Mouse (Mus musculus): ENCODE measurements around the gene Slc8a1. TPM values are rescaled to one million over a fixed set of nuclear protein-coding genes. Genes with fewer than 3 reads are reported as not detected.

The Slc8a1 gene
- polyA plus RNA-seq, 1 experiment = 3.2 TPM

- no peaks in the 10 kb centered on the region for H3K36me3 ChIP-seq (ENCODE audit: control insufficient read depth, insufficient read depth, low read length)
- no peak for DNase-seq (ENCODE audit: low read depth in 1 of 2, low spot score in 2 of 2)
- no peak overlapping the region for H3K27ac ChIP-seq (ENCODE audit: insufficient read depth, low read length)
- no peaks in the 10 kb centered on the region for H3K27me3 ChIP-seq (ENCODE audit: control insufficient read depth, insufficient read depth, low read length)
- H3K4me1 ChIP-seq (ENCODE audit: control insufficient read depth, insufficient read depth, insufficient read length) = no peaks in the 10 kb centered on the region
- TF ChIP-seq CTCF (IDR thresholded peaks at IDR 0.05; ENCODE audit: extremely low read depth, insufficient read depth, insufficient read length, insufficient replicate concordance) (no peak), POLR2A (IDR thresholded peaks at IDR 0.05; ENCODE audit: low read depth, low read length) (no peak)
- WGBS = 98% methylated on average over 2 of the region's 2 CpGs
- no peak overlapping the region for H3K4me3 ChIP-seq (ENCODE audit: extremely low read depth, insufficient read depth, insufficient read length)
Measured at GRCm38 (mm10) chr17:81363368-81363767, 374.8 kb downstream of the Slc8a1 start.

GRCm38 (mm10) chr17:81360571-81360970 is 377.6 kb downstream of the Slc8a1 start:
- Histone ChIP-seq H3K4me1 (ENCODE audit: control insufficient read depth, insufficient read depth, insufficient read length) (no peaks in the 10 kb centered on the region), H3K36me3 (ENCODE audit: control insufficient read depth, insufficient read depth, low read length) (no peaks in the 10 kb centered on the region), H3K27me3 (ENCODE audit: control insufficient read depth, insufficient read depth, low read length) (no peaks in the 10 kb centered on the region), H3K4me3 (ENCODE audit: extremely low read depth, insufficient read depth, insufficient read length) (no peak overlapping the region), H3K27ac (ENCODE audit: insufficient read depth, low read length) (no peak overlapping the region)
- no peak for TF ChIP-seq POLR2A (IDR thresholded peaks at IDR 0.05; ENCODE audit: low read depth, low read length)
- TF ChIP-seq CTCF (IDR thresholded peaks at IDR 0.05; ENCODE audit: extremely low read depth, insufficient read depth, insufficient read length, insufficient replicate concordance) = no peak
- no peak for DNase-seq (ENCODE audit: low read depth in 1 of 2, low spot score in 2 of 2)
- 79% methylated on average over 2 of the region's 2 CpGs for WGBS

GRCm38 (mm10) chr17:81360032-81360431 is 378.1 kb downstream of the Slc8a1 start:
- no peak for TF ChIP-seq POLR2A (IDR thresholded peaks at IDR 0.05; ENCODE audit: low read depth, low read length)
- TF ChIP-seq CTCF (IDR thresholded peaks at IDR 0.05; ENCODE audit: extremely low read depth, insufficient read depth, insufficient read length, insufficient replicate concordance) = no peak
- H3K27me3 ChIP-seq (ENCODE audit: control insufficient read depth, insufficient read depth, low read length) = no peaks in the 10 kb centered on the region
- H3K4me3 ChIP-seq (ENCODE audit: extremely low read depth, insufficient read depth, insufficient read length) = no peak overlapping the region
- no peak overlapping the region for H3K27ac ChIP-seq (ENCODE audit: insufficient read depth, low read length)
- WGBS = 80% methylated on average over 4 of the region's 4 CpGs
- no peak for DNase-seq (ENCODE audit: low read depth in 1 of 2, low spot score in 2 of 2)
- no peaks in the 10 kb centered on the region for H3K36me3 ChIP-seq (ENCODE audit: control insufficient read depth, insufficient read depth, low read length)
- H3K4me1 ChIP-seq (ENCODE audit: control insufficient read depth, insufficient read depth, insufficient read length) = no peaks in the 10 kb centered on the region

- Histone ChIP-seq H3K4me3 (ENCODE audit: extremely low read depth, insufficient read depth, insufficient read length) (no peak overlapping the region), H3K36me3 (ENCODE audit: control insufficient read depth, insufficient read depth, low read length) (no peaks in the 10 kb centered on the region), H3K27ac (ENCODE audit: insufficient read depth, low read length) (no peak overlapping the region), H3K27me3 (ENCODE audit: control insufficient read depth, insufficient read depth, low read length) (no peaks in the 10 kb centered on the region), H3K4me1 (ENCODE audit: control insufficient read depth, insufficient read depth, insufficient read length) (no peaks in the 10 kb centered on the region)
- WGBS = 80% methylated on average over 7 of the region's 7 CpGs
- no peak for DNase-seq (ENCODE audit: low read depth in 1 of 2, low spot score in 2 of 2)
- no peak for TF ChIP-seq CTCF (IDR thresholded peaks at IDR 0.05; ENCODE audit: extremely low read depth, insufficient read depth, insufficient read length, insufficient replicate concordance)
- no peak for TF ChIP-seq POLR2A (IDR thresholded peaks at IDR 0.05; ENCODE audit: low read depth, low read length)
Measured at GRCm38 (mm10) chr17:81336024-81336754, 402.0 kb downstream of the Slc8a1 start.

- Histone ChIP-seq H3K27me3 (ENCODE audit: control insufficient read depth, insufficient read depth, low read length) (no peaks in the 10 kb centered on the region), H3K4me1 (ENCODE audit: control insufficient read depth, insufficient read depth, insufficient read length) (no peaks in the 10 kb centered on the region), H3K4me3 (ENCODE audit: extremely low read depth, insufficient read depth, insufficient read length) (no peak overlapping the region), H3K27ac (ENCODE audit: insufficient read depth, low read length) (no peak overlapping the region), H3K36me3 (ENCODE audit: control insufficient read depth, insufficient read depth, low read length) (no peaks in the 10 kb centered on the region)
- 88% methylated on average over 1 of the region's 1 CpGs for WGBS
- TF ChIP-seq POLR2A (IDR thresholded peaks at IDR 0.05; ENCODE audit: low read depth, low read length) (no peak), CTCF (IDR thresholded peaks at IDR 0.05; ENCODE audit: extremely low read depth, insufficient read depth, insufficient read length, insufficient replicate concordance) (no peak)
- no peak for DNase-seq (ENCODE audit: low read depth in 1 of 2, low spot score in 2 of 2)
Measured at GRCm38 (mm10) chr17:81335526-81335925, 402.7 kb downstream of the Slc8a1 start.

Measured in spleen, adult 2 months (tissue).